Mouse (Mus musculus) brain, embryonic 18.5 days (tissue): ENCODE data around the gene Gm45808.

Source experiments
- DNase-seq: peaks from one replicate; pipeline ENCODE4 v3.0.0-alpha.2; 2012; ENCODE audit warnings: low read depth, low spot score

Gene Gm45808

DNA sequence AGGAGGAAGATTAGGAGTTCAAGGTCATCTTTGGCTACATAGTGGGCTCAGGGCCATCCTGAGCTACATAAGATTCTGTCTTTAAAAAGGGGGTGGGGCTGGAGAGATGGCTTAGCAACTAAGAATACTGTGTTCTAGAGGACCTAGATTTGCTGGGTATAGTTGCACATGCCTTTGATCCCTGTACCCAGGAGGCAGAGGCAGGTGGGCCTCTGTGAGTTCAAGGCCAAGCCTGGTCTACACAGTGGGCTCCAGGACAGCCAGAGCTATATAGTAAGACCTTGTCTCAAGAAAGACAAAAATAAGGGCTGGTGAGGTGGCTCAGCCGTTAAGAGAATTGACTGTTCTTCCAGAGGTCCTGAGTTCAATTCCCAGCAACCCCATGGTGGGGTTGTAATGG lies 36.6 kb downstream of the Gm45808 start:
- DNase-seq = no peak

DNA sequence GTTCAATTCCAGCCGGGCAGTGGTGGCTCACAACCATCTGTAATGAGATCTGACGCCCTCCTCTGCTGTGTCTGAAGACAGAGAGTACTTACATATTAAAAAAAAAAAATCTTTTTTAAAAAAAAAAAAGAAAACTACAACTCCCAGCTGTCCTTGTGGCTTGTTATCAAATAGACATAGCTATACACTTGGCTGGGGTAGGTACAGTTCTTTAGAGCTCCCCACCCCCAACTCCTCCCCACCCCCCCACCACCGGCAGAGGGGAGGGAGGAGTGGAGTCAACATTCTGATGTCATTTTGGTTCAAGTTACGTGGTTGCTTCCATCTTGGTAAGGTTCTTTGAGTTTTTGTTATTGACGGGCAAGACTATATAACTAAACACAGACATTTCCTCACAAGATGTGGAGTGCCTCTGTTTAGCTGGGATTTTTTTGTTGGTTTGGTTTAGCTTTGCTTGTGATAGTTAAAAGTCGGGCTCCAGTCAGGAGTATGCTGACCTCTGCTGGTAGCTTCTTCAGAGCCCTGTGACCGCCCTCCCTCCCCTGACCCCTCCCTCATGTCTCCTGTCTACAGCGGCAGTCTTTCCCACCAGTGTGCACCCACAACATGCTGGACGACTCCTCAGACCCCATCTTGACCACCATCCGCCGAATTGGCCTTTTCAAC lies 39.2 kb downstream of the Gm45808 start:
- no peak for DNase-seq

DNA sequence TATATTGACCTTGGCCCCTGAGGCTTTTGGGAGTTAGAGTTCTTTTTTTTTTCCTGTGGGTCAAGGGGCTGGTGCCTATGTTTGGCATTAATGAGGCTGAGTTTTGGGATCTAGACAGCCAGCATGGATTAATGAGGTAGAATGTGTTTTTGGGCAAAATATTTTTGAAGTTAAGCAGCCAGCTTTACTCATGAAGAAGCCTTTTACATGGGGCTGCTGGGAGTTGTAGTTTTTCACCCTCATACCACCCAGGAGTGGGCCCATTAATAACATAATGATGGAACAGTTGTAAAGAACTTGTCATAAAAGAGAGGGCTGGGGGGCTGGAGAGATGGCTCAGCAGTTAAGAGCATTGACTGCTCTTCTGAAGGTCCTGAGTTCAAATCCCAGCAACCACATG lies 40.0 kb downstream of the Gm45808 start:
- DNase-seq = no peak

DNA sequence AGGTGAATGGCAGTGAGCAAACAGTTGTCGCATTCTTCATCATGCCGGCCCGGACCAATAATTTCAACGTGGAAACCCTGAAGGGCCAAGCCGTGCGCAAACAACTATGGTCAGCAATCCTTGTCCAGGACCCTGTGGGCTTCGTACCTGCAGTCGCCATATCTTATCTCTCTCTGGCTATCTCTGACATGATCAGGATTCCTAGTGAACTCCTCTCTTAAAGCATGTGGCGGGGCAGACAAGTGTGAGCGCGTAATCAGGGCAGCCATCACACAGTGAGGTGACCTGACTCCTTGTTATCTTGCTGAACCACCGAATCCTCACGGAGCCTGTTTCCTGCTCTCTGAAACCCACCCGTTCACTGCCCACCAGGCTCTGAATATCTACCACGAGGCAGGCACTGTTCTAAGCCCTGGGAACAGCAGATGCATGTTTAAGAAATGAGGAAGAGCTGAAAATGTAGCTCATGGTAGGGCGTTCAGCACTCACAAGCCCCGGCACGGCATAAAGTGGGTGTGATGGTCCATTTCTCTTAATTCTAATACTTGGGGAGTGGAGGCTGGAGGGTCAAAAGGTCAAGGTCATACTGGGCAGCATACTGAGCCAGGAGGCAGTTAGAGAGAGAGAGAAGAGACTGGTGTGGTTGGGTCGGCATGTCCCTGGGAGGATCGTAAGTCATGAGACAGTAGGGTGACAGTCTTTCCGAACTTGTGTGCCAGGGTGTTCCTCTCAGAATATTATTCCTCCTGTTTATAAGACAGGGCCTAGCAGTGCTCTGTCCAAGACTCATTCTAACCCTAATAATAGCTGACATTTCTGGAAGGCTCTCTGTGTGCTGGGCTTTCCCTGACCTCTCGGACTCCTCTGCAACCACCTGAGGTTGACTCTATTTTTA lies 42.8 kb downstream of the Gm45808 start:
- DNase-seq = no peak

DNA sequence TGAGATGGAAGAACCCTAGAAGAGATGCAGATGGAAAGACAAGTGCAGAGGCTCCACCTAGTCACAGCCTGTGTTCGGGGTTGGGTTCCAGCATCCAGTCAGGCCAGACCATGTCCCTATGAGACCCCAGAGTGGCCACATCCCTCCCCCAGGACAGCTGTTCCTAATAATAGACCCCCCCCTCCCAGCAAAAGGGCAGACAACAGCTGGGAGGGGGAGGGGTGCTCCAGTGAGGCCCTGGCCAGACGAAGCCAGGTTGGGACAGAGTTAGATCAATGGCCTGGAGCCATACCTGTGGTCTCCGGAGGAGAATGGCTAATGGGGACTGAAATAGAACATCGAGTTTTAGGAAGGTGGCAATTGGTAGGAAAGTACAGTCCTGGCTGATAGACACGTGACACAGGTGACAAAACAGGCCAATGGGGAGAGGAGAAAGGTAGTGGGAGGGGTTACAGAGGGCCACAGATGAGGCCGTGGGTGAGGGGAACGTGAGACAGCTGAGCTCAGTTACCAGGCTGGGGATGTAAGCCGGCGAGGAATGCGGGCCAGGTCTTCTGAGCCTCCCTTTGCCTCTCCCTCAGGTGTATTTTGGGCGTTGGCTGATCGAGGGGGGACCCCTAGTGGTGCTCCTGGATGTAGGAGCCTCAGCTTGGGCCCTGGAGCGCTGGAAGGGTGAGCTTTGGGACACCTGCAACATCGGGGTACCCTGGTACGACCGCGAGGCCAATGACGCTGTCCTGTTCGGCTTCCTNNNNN lies 48.9 kb downstream of the Gm45808 start, which contains the start of gene Ruvbl2:
Ruvbl2 (minus strand) TSS at position 576 of the 756 bp plus-strand sequence.
- no peak for DNase-seq

DNA sequence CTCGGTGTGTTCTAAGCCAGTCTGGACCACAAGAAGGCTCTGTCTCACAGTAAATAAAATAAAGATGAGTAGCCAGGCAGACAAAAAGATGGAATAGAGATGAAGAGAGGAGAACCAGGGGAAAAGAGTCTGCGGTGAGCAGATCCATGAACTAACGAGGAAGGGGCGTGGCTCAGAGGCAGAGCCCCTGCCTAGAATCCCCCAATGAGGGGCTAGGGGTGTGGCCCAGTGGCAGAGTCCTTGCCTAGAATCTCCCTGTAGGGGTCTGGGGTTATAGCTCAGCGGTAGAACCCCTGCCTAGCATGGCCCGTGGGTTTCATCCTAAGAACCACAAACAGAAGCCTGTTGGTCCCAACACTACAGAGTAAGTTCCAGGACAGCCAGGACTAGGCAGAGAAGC lies 49.6 kb downstream of the Gm45808 start:
- no peak for DNase-seq

DNA sequence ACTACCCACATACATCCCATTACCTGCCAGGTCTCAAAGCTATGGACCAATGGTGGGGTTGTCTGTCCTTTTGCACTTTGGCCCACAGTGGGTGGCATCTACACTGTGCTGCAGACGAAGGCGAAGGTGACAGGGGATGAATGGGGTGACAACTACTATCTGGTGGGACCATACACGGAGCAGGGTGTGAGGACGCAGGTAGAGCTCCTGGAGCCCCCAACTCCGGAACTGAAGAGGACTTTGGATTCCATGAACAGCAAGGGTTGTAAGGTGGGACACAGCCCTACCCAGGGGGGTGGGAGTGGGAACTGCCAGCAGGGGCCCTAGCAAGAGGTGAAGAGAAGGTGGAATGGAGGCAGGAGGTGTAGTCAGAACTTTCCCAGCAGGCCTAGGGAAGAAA lies 50.2 kb downstream of the Gm45808 start:
- no peak for DNase-seq

DNA sequence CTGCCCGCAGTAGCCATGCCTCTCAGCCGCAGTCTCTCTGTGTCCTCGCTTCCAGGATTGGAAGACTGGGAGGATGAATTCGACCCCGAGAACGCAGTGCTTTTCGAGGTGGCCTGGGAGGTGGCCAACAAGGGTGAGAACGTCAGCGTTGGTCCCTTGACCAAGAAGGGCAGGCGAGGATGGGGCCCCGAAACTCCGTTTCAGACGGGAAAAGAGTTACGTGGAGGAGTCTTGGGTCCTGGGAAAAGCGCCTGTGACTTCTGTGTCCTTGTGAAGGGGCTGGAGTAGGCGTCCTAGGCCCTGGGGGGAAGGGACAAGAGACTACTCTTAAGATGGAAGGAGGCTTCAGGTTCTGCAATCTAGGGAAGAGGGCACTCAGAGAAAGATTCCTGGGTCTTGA lies 51.6 kb downstream of the Gm45808 start:
- no peak for DNase-seq

DNA sequence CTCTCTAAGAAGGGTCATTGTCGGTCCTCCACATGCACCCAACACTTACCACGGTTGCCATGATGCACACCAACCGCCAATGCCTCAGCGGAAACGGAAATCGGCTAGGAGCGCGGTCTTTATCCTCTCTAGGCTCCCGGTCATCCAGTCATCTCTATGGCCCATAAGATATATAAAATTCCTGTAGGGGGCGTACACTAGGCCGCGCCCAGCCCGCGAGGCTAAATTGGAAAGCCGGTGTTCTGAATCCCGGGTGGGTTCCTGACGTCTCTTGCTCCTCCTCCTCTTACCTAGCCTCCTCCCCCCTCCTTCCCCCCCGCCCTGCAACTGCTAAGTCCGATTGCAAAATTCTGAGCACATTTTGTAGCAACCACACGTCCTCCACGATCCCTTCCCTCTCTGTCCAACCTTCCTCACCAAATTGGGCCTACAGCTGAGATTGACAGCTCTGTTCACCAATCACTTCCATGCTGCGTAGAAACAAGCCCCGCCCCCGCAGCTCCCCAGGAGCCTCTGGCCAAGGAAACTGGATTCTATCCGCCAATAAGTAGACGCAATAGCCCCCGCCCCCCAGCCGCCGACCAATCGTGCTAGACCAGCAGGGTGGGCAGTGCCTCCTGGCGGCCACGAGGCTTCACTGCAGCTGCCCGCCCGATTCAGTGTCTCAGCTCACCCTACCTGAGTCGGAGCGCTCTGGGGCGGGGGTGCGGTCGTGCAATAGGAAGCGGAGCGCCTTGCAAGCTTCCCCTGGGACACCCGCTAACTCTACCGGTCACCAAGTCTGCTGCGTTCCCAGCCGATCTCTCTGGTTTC lies 52.2 kb downstream of the Gm45808 start, which contains the start of gene Gys1:
Gys1 (plus strand) TSS at position 642 of the 813 bp plus-strand sequence.
- DNase-seq = peak; percentile 100

DNA sequence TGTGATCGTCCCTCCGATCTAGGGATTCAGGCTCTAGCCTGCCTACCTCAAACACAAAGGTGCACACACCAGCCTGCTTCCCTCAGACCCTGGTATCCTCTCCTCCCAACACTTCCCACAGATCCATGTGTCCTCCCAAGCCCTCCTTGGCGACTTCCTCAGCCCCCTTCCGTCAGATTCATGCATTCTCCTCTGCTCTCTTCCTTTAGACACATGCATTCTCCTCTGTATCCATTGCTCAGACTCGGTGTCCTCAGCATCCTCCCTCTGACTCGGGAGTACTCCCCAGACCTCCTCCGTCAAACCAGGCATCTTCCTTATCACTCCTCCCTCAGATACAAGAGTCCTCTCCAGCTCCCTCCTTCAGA lies 52.8 kb downstream of the Gm45808 start:
- DNase-seq = no peak

DNA sequence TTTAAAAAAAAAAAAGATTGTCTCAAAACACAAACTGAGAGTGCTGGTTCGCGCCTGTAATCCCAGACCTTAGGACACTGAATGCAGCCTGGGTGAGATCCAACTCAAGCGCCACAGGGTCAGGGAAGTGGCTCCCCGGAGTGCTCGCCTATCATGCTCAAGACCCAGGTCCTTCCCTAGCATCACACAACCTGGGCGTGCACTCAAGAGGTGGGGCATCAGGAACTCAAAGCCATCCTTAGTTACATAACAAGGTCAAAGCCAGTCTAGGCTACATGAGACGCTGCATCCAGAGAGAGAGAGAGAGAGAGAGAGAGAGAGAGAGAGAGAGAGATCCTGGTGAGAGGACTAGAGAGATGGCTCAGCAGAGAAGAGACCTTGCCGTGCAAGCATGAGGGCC lies 60.1 kb downstream of the Gm45808 start:
- DNase-seq = no peak

DNA sequence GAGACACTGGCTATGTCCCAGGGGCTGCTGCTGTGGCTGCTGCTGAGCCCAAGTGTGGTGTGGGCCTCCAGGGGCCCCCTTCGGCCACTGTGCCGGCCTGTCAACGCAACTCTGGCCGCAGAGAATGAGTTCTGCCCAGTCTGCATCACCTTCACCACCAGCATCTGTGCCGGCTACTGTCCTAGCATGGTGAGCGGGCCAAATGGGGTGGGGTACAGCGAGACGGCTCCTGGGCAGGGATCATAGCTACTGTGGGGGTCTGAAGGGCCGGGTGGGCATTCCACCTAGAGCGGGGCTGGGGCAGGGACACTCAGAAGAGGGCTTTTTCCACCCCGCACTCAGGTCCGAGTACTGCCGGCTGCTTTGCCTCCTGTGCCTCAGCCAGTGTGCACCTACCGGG lies 65.4 kb downstream of the Gm45808 start:
- no peak for DNase-seq

DNA sequence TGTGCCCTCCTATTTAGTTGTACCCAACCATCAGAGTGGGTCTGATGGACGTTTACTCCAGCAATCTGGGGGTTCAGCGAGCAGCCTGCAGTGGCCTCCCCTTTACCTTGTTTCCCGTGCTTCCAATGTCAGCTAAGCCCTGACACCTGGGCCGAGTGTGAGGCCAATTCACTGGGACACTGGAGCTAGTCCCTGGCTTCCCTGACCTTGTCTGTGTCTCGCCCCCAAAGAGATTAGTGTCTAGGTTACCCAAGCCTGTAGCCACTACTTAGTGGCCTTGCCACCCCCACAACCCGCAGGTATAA lies 66.0 kb downstream of the Gm45808 start, which contains the start of gene Lhb:
Lhb (plus strand) TSS at position 206 of the 305 bp plus-strand sequence.
- DNase-seq = no peak

DNA sequence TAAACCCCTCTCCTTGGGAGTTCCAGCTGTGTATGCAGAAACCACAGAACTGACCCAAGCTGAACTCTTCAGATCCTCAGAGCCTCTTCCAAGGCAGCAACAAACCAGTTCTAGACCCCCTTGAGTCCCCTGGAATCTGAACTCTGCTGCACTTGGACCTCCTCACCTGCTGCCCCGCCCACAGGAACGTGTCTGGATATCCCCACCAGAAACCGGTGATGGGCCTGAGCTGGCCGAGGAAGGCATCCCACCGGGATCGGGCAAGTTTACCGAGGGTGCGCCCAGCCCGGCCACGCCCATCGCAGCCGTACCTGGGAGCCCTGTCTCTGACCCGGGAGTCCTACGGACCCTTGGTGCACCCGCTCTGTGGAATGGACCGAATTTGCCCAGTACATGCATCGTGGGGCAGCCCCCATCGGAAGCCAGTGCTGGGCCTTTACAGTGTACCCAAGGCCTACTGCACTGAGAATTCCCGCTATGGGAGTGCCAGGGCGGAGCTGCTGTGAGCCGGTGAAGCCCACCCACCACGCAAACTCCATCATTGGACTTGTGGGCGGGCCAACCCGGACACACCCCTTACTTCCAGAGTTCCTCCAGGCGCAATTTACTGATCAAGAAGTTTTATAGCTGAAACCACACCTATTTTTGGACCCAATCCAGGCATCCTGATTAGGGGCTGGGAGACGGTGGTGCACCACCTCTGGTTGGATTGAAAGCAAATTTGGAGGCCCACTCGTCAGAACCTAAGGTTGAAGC lies 66.6 kb downstream of the Gm45808 start:
- no peak for DNase-seq

DNA sequence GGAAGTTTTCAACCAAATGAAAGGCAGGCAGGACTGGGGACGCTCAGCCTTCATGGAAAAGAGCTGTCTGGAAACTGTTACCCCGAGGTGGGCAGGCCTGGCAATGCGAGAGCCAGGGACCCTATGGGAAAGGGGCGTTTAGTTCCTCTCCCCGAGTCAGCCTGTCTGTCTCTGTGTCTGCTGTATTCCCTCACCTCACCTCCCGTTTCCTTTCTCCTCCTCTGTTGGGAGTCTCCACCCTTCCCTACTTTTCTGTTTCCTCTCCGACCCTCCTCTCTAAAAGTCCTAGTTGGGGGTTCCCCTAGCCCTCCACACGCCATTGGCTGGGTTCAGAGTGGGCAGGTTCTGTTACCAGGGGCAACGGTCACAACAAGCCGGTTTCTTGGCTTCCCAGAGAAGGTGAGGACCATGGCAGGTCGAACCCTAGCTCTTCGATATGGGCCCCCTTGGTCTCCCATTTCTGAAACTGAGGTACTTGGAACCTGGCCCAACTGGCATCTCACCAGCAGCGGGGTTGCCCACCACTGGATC lies 68.6 kb downstream of the Gm45808 start:
- no peak for DNase-seq
